Mouse (Mus musculus): ENCODE measurements around the gene Dgcr2. TPM values are rescaled to one million over a fixed set of nuclear protein-coding genes. Genes with fewer than 3 reads are reported as not detected.

Gene Dgcr2
- polyA plus RNA-seq, 1 experiment from 2014 or later, result 102 TPM

- peaks cover 65% of the 10 kb centered on the region for H3K36me3 ChIP-seq
- H3K4me1 ChIP-seq (replicated peaks), result no peaks in the 10 kb centered on the region
- H3K9me3 ChIP-seq, result no peaks in the 10 kb centered on the region
- H3K4me2 ChIP-seq, result no peak overlapping the region
- ATAC-seq (ENCODE audit: insufficient number of reproducible peaks, insufficient read depth, low FRiP score, low TSS enrichment, low read depth), result no peak
- H3K4me3 ChIP-seq (replicated peaks), result no peak overlapping the region
- H3K27me3 ChIP-seq, result no peaks in the 10 kb centered on the region
- H3K27ac ChIP-seq, result no peak overlapping the region
- 49% methylated on average over 4 of the region's 4 CpGs for WGBS
- H3K9ac ChIP-seq (replicated peaks), result no peak overlapping the region
Measured at GRCm38 (mm10) chr16:17872995-17873394, 25.4 kb downstream of the Dgcr2 start.

DNA sequence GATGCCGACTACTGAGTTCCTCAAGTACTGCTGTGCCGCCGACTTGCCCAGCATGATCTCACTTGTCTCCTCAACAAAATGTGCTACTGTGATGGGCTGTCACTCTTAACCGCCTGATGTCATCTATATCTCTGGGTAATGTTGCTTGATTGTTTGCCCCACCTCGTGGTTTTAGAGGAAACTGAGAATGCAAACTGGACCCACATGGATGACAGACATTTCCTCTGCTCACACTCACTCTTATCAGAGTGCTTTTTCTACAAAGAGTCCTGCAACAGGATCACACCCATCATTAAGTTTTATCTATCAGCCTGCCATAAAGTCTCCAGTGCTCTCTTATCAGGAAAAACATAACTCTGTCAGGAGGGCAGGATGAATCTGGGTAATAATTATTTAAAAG is 27.1 kb downstream of the Dgcr2 start:
- H3K9ac ChIP-seq (replicated peaks), result no peak overlapping the region
- no peaks in the 10 kb centered on the region for H3K4me1 ChIP-seq (replicated peaks)
- WGBS, result 89% methylated on average over 5 of the region's 5 CpGs
- ATAC-seq (ENCODE audit: insufficient number of reproducible peaks, insufficient read depth, low FRiP score, low TSS enrichment, low read depth), result no peak
- no peaks in the 10 kb centered on the region for H3K9me3 ChIP-seq
- H3K27ac ChIP-seq, result no peak overlapping the region
- no peak overlapping the region for H3K4me3 ChIP-seq (replicated peaks)
- H3K27me3 ChIP-seq, result no peaks in the 10 kb centered on the region
- H3K4me2 ChIP-seq, result no peak overlapping the region
- H3K36me3 ChIP-seq, result peaks cover 59% of the 10 kb centered on the region

- Histone ChIP-seq H3K36me3 (peaks cover 57% of the 10 kb centered on the region), H3K9me3 (no peaks in the 10 kb centered on the region), H3K27ac (no peak overlapping the region), H3K4me3 (replicated peaks) (no peak overlapping the region), H3K9ac (replicated peaks) (no peak overlapping the region), H3K27me3 (no peaks in the 10 kb centered on the region), H3K4me1 (replicated peaks) (no peaks in the 10 kb centered on the region), H3K4me2 (no peak overlapping the region)
- whole genome bisulfite sequencing, result 54% methylated on average over 6 of the region's 6 CpGs
- ATAC-seq (ENCODE audit: insufficient number of reproducible peaks, insufficient read depth, low FRiP score, low TSS enrichment, low read depth), result no peak
Measured at GRCm38 (mm10) chr16:17865770-17866169, 32.6 kb downstream of the Dgcr2 start.

- Histone ChIP-seq H3K9ac (replicated peaks) (no peak overlapping the region), H3K4me3 (replicated peaks) (no peak overlapping the region), H3K4me2 (no peak overlapping the region), H3K36me3 (peaks cover 57% of the 10 kb centered on the region), H3K27me3 (no peaks in the 10 kb centered on the region), H3K27ac (no peak overlapping the region), H3K4me1 (replicated peaks) (no peaks in the 10 kb centered on the region), H3K9me3 (no peaks in the 10 kb centered on the region)
- ATAC-seq (ENCODE audit: insufficient number of reproducible peaks, insufficient read depth, low FRiP score, low TSS enrichment, low read depth), result no peak
- WGBS, result 88% methylated on average over 2 of the region's 2 CpGs
Measured at GRCm38 (mm10) chr16:17865293-17865692, 33.1 kb downstream of the Dgcr2 start.

DNA sequence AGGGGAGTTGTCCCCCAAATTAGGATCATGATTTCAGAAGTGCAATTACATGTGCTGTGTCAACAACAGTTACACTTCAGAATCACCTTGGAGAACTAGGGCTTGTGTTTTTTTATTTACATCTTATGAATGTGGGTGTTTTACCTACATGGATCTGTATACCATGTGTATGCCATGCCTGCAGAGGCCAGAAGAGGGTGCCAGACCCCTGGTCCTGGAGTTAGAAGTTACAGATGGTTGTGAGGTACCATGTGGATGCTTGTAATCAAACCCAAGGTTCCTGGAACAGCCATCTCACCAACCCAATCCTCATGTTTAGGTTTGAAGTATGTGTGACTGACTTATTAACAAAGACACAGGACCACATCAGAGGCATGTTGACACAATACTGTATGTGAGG is 39.8 kb downstream of the Dgcr2 start:
- no peak overlapping the region for H3K4me2 ChIP-seq
- peaks cover 80% of the 10 kb centered on the region for H3K36me3 ChIP-seq
- no peaks in the 10 kb centered on the region for H3K27me3 ChIP-seq

GRCm38 (mm10) chr16:17857157-17857556 is 41.2 kb downstream of the Dgcr2 start:
- H3K27ac ChIP-seq, result no peak overlapping the region
- 94% methylated on average over 7 of the region's 7 CpGs for WGBS
- H3K4me1 ChIP-seq (replicated peaks), result no peaks in the 10 kb centered on the region
- no peak overlapping the region for H3K4me3 ChIP-seq (replicated peaks)
- H3K9me3 ChIP-seq, result no peaks in the 10 kb centered on the region
- no peak for ATAC-seq (ENCODE audit: insufficient number of reproducible peaks, insufficient read depth, low FRiP score, low TSS enrichment, low read depth)
- peaks cover 85% of the 10 kb centered on the region for H3K36me3 ChIP-seq
- no peak overlapping the region for H3K4me2 ChIP-seq
- no peak overlapping the region for H3K9ac ChIP-seq (replicated peaks)
- no peaks in the 10 kb centered on the region for H3K27me3 ChIP-seq

More for the DNA sequence above, 39.8 kb downstream of the Dgcr2 start:
- Histone ChIP-seq H3K9ac (replicated peaks) (no peak overlapping the region), H3K4me3 (replicated peaks) (no peak overlapping the region), H3K4me1 (replicated peaks) (no peaks in the 10 kb centered on the region), H3K9me3 (no peaks in the 10 kb centered on the region), H3K27ac (no peak overlapping the region)
- no peak for ATAC-seq (ENCODE audit: insufficient number of reproducible peaks, insufficient read depth, low FRiP score, low TSS enrichment, low read depth)

DNA sequence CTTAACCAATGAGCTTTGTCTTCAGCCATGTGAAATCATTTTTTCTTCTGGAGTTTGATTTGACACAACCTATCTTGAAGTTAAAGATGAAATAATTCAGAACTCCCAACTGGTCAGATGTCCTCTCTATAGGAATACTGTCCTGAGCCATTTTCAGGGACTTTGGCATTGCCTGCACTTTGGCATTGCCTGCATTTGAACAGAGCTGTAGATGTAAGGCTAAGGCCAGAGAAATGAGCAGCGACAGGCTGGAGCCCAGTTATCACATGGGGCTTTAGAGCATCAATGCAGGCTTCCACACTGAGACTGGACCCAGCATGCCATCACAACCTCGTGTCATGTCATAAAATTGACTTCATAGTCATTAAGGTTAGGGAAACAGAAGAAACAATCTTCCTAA is 45.1 kb downstream of the Dgcr2 start:
- Histone ChIP-seq H3K9ac (replicated peaks) (no peak overlapping the region), H3K4me1 (replicated peaks) (no peaks in the 10 kb centered on the region), H3K9me3 (no peaks in the 10 kb centered on the region), H3K36me3 (peaks cover 90% of the 10 kb centered on the region), H3K4me2 (no peak overlapping the region), H3K27me3 (no peaks in the 10 kb centered on the region), H3K27ac (no peak overlapping the region), H3K4me3 (replicated peaks) (no peak overlapping the region)
- ATAC-seq (ENCODE audit: insufficient number of reproducible peaks, insufficient read depth, low FRiP score, low TSS enrichment, low read depth), result no peak
- WGBS, result 81% methylated on average over 2 of the region's 2 CpGs

DNA sequence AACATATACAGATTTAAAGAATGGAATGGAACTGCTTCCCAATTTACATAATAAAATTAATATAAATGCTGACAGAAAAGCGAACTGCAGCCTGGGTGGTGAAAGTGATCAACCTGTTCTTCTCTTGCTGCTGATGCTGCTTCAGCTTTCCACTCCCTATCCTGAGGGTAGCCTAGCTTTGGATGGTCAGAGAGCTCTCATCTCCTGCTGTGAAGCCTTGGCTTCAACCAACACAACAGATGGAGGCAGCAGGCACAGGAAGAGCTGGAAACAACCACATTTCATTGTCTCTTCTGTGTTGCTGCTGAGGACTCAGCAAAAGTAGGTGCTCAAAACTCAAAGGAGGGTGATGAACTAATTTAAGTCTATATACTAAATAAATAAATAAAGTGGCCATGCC is 46.5 kb downstream of the Dgcr2 start:
- no peak overlapping the region for H3K9ac ChIP-seq (replicated peaks)
- no peaks in the 10 kb centered on the region for H3K4me1 ChIP-seq (replicated peaks)
- H3K36me3 ChIP-seq, result peaks cover 90% of the 10 kb centered on the region
- WGBS, result 100% methylated on average over 1 of the region's 1 CpGs
- H3K4me2 ChIP-seq, result no peak overlapping the region
- ATAC-seq (ENCODE audit: insufficient number of reproducible peaks, insufficient read depth, low FRiP score, low TSS enrichment, low read depth), result no peak
- H3K4me3 ChIP-seq (replicated peaks), result no peak overlapping the region
- no peaks in the 10 kb centered on the region for H3K27me3 ChIP-seq
- no peak overlapping the region for H3K27ac ChIP-seq
- H3K9me3 ChIP-seq, result no peaks in the 10 kb centered on the region

- no peak overlapping the region for H3K27ac ChIP-seq
- no peaks in the 10 kb centered on the region for H3K4me1 ChIP-seq (replicated peaks)
- H3K4me2 ChIP-seq, result no peak overlapping the region
- no peak overlapping the region for H3K4me3 ChIP-seq (replicated peaks)
- no peaks in the 10 kb centered on the region for H3K9me3 ChIP-seq
- H3K9ac ChIP-seq (replicated peaks), result no peak overlapping the region
- no peaks in the 10 kb centered on the region for H3K27me3 ChIP-seq
- WGBS, result 92% methylated on average over 5 of the region's 5 CpGs
- ATAC-seq (ENCODE audit: insufficient number of reproducible peaks, insufficient read depth, low FRiP score, low TSS enrichment, low read depth), result no peak
- peaks cover 90% of the 10 kb centered on the region for H3K36me3 ChIP-seq
Measured at GRCm38 (mm10) chr16:17851331-17851730, 47.0 kb downstream of the Dgcr2 start.

DNA sequence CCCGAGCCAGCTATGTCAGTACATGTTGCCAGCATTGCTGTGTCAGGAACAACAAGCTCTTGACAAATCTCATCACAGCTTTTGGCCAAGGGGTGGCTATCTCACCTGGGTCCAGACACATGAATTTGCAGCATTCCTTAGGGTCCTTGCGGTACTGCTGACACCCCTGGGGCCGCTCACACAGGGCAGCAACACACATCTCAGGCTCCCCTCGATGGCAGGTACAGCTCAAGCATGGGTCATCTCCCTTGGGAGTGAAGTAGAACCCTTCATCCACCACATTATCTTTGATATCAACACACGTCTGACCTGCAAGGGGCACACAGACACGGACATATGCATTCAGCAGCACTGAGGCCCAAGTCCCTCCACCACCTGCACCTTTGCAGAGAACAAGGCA is 48.9 kb downstream of the Dgcr2 start:
- 91% methylated on average over 6 of the region's 6 CpGs for WGBS
- no peak overlapping the region for H3K4me2 ChIP-seq
- no peak overlapping the region for H3K27ac ChIP-seq
- no peak overlapping the region for H3K4me3 ChIP-seq (replicated peaks)
- H3K27me3 ChIP-seq, result no peaks in the 10 kb centered on the region
- no peak overlapping the region for H3K9ac ChIP-seq (replicated peaks)
- no peak for ATAC-seq (ENCODE audit: insufficient number of reproducible peaks, insufficient read depth, low FRiP score, low TSS enrichment, low read depth)
- no peaks in the 10 kb centered on the region for H3K9me3 ChIP-seq
- peaks cover 92% of the 10 kb centered on the region for H3K36me3 ChIP-seq
- H3K4me1 ChIP-seq (replicated peaks), result no peaks in the 10 kb centered on the region

GRCm38 (mm10) chr16:17848928-17849327 is 49.4 kb downstream of the Dgcr2 start:
- H3K9me3 ChIP-seq, result no peaks in the 10 kb centered on the region
- WGBS, result 37% methylated on average over 1 of the region's 1 CpGs
- no peak overlapping the region for H3K4me3 ChIP-seq (replicated peaks)
- H3K27me3 ChIP-seq, result no peaks in the 10 kb centered on the region
- ATAC-seq (ENCODE audit: insufficient number of reproducible peaks, insufficient read depth, low FRiP score, low TSS enrichment, low read depth), result no peak
- peaks cover 92% of the 10 kb centered on the region for H3K36me3 ChIP-seq
- no peak overlapping the region for H3K27ac ChIP-seq
- no peaks in the 10 kb centered on the region for H3K4me1 ChIP-seq (replicated peaks)
- no peak overlapping the region for H3K4me2 ChIP-seq
- no peak overlapping the region for H3K9ac ChIP-seq (replicated peaks)

DNA sequence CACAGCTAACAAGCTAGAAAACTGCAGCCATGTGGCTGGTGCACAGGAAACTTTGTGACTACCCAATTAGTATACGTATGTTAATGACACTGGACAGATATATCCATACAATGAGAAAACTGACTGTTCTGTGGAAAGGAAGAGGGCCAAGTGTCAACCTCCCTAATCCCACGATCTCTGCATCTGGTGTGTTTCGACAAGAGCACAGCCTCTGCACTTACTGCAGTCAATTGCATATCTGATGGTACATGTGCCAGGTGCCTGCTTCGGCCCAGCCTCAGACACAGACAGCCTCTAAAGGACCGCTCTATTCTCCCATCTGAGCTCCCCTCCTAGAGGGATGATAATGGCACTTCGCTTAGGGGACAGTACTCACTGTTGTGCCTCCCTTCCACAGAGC is 49.9 kb downstream of the Dgcr2 start:
- Histone ChIP-seq H3K27me3 (no peaks in the 10 kb centered on the region), H3K9ac (replicated peaks) (no peak overlapping the region), H3K4me2 (no peak overlapping the region), H3K4me1 (replicated peaks) (no peaks in the 10 kb centered on the region), H3K9me3 (no peaks in the 10 kb centered on the region), H3K27ac (no peak overlapping the region), H3K4me3 (replicated peaks) (no peak overlapping the region), H3K36me3 (peaks cover 93% of the 10 kb centered on the region)
- 95% methylated on average over 6 of the region's 6 CpGs for WGBS
- no peak for ATAC-seq (ENCODE audit: insufficient number of reproducible peaks, insufficient read depth, low FRiP score, low TSS enrichment, low read depth)

Data from limb, embryonic 12.5 days (tissue).